Mouse (Mus musculus): ENCODE results near the gene Ccdc97.

- TF ChIP-seq POLR2A (IDR thresholded peaks at IDR 0.05; ENCODE audit: low read depth, low read length) (no peak), CTCF (conservative IDR thresholded peaks at IDR 0.05; ENCODE audit: insufficient read depth, insufficient read length, low read depth, low read length) (no peak)
These were observed 24.8 kb downstream of the Ccdc97 start for GRCm38 (mm10) chr7:25694104-25694503.
